Mouse (Mus musculus): ENCODE measurements around the gene Cacfd1. TPM values are rescaled to one million over a fixed set of nuclear protein-coding genes. Genes with fewer than 3 reads are reported as not detected.

Gene Cacfd1
- polyA plus RNA-seq (2012; rRNA removed): 48.0 and 48.9 TPM in 2 replicates

DNA sequence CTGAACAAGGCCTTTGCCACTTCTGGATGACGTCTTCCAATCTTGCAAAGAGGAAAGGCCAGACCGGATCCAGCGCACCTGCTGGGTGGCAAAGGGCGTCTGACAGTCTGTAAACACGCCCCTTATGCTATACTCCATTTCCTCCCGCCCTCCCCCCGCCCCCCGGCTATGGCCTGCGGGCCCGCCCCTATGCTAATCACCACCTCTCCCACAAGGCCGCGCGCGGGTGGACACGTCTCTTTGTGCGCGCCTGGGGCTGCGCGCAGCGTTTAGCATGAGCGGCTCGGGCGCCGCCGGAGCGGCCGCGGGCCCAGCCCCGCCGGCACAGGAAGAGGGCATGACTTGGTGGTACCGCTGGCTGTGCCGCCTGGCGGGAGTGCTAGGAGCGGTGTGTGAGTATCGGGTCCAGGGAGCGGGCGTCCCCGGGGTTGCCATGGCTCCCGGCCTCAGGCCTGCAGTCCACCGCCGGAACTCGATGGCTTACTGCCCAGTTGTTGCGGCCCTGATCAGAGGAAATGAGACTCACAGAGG, at the start of gene Cacfd1:
Gene Cacfd1 (plus strand): TSS at position 213 of the 531 bp plus-strand sequence.
- peak; percentile 80 for DNase-seq (ENCODE audit: low spot score)

GRCm38 (mm10) chr2:26960756-26961155, 49.0 kb upstream of the Cacfd1 start:
- DNase-seq (ENCODE audit: low spot score): no peak

GRCm38 (mm10) chr2:26963923-26964723, 45.6 kb upstream of the Cacfd1 start, which contains the start of gene Rexo4:
TSS of gene Rexo4 (minus strand) at chr2:26964386.
- DNase-seq (ENCODE audit: low spot score): peak; percentile 93

- no peak for DNase-seq (ENCODE audit: low spot score)
These were observed 44.9 kb upstream of the Cacfd1 start for GRCm38 (mm10) chr2:26964724-26965370.

GRCm38 (mm10) chr2:26967262-26967661, 42.5 kb upstream of the Cacfd1 start:
- DNase-seq (ENCODE audit: low spot score): no peak

- DNase-seq (ENCODE audit: low spot score): no peak
These were observed 36.6 kb upstream of the Cacfd1 start, which contains the start of gene Adamts13 for GRCm38 (mm10) chr2:26973116-26973515. TSS of gene Adamts13 (plus strand) at chr2:26973416.

DNA sequence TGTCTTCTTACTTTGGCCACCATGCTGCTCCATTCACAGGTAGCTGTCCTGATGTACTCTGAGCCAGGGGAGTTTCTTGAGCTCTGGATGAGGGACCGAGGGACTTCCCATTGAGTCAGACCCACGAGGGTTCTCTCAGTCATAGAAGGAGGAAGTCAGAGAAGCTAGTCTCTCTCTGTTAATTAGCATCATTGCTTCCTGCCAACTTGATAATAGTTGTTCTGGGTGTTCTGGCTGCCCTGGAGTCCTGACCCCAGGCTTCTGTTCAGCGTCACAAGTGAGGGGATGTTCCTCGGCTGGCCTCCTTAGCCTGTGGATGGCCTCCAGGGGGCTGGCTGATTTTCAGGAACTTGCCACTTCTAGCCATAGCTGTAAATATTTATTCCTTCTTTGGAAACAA, 35.8 kb upstream of the Cacfd1 start:
- no peak for DNase-seq (ENCODE audit: low spot score)

DNA sequence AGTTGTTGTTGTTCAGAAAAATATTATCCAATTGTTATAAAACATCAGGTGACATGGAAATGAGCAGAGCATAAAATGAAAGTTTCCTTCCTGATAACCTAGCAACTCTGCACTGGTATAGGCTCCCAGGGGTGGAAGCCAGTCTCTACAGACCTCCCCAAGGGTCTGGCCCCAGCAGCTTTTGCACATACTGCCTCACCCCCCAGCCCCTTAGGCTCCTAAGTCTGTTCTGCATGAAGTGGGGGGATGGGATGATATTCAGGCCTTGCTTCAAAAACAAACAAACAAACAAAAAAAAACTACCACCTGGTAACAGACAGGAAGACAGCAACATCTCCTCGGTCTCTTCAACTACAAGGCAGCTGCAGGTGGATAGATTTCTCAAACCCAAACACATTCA, 29.4 kb upstream of the Cacfd1 start:
- DNase-seq (ENCODE audit: low spot score): no peak

DNA sequence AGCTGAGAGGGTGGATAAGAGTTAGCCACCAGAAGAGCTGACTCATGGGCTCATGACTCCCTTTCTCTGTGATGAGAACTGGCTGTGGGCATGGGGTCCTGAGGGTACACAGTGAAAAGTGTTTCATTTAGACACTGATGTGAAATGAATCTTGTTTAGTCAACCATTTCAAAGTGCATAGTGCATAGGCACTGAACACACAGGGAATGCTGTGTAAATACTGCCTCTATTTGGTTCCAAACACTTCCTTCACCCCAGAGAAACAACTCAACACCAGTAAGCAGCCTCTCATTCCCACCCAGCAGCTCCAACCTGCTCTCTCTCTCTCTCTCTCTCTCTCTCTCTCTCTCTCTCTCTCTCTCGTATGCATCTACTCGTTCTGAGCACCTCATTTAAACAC, 25.5 kb upstream of the Cacfd1 start:
- DNase-seq (ENCODE audit: low spot score): no peak

- no peak for DNase-seq (ENCODE audit: low spot score)
These were observed 25.1 kb upstream of the Cacfd1 start for GRCm38 (mm10) chr2:26984640-26985039.

DNA sequence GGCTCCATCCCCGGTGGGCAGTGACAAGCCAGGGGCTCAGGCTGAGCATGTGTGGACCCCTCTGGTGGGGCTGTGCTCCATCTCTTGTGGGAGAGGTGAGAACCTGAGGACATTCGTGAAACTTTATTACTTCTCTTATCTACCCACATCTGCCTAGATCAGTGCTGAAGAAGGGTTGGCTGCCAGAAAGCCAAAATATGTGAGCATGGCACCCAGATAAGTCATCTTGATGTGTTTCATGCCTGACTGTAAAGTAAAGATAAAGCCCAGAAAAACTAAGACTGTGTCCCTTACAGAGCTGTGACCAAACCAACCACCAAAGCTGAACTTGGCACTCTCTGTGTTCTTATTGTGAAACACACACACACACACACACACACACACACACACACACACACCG, 15.8 kb upstream of the Cacfd1 start:
- no peak for DNase-seq (ENCODE audit: low spot score)

GRCm38 (mm10) chr2:26997498-26997897, 12.2 kb upstream of the Cacfd1 start:
- no peak for DNase-seq (ENCODE audit: low spot score)

- DNase-seq (ENCODE audit: low spot score): no peak
These were observed 11.7 kb upstream of the Cacfd1 start for GRCm38 (mm10) chr2:26997993-26998392.

- DNase-seq (ENCODE audit: low spot score): no peak
These were observed 3.5 kb upstream of the Cacfd1 start for GRCm38 (mm10) chr2:27006255-27006654.

- DNase-seq (ENCODE audit: low spot score): no peak
These were observed 2.0 kb upstream of the Cacfd1 start for GRCm38 (mm10) chr2:27007701-27008100.

GRCm38 (mm10) chr2:27017802-27018201, 8.1 kb downstream of the Cacfd1 start:
- DNase-seq (ENCODE audit: low spot score): no peak

DNA sequence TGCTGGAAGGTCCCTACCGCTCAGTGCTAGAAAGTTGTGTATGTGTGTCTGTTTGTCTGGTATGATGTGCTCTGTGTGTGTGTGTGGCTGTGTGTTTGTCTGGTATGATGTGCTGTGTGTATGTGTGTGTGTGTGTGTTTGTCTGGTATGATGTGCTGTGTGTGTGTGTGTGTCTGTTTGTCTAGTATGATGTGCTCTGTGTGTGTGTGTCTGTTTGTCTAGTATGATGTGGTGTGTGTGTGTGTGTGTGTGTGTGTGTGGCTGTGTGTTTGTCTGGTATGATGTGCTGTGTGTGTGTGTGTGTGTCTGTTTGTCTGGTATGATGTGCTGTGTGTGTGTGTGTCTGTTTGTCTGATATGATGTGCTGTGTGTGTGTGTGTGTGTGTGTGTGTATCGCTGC, 9.8 kb downstream of the Cacfd1 start:
- no peak for DNase-seq (ENCODE audit: low spot score)

GRCm38 (mm10) chr2:27021103-27021502, 11.4 kb downstream of the Cacfd1 start:
- no peak for DNase-seq (ENCODE audit: low spot score)

GRCm38 (mm10) chr2:27022612-27023011, 12.9 kb downstream of the Cacfd1 start:
- no peak for DNase-seq (ENCODE audit: low spot score)

- DNase-seq (ENCODE audit: low spot score): no peak
These were observed 14.4 kb downstream of the Cacfd1 start for GRCm38 (mm10) chr2:27024136-27024535.

GRCm38 (mm10) chr2:27025545-27025944, 15.8 kb downstream of the Cacfd1 start:
- DNase-seq (ENCODE audit: low spot score): no peak

GRCm38 (mm10) chr2:27026332-27026731, 16.6 kb downstream of the Cacfd1 start:
- DNase-seq (ENCODE audit: low spot score): no peak

Data from urinary bladder, adult 2 months (tissue).